Mouse (Mus musculus): ENCODE measurements at regions not wholly inside any gene's neighbourhood (a gene's known extent, or its start where the extent isn't known, plus 50 kb on each side); places are given as distances from the start of the nearest gene placed in this dataset.
"Not testable (repeated sequence)": the region's sequence is repeated elsewhere in the genome, so short reads cannot be mapped to it uniquely, and the experiment has no call there.

- not testable (repeated sequence) for TF ChIP-seq CTCF, EP300 (IDR thresholded peaks at IDR 0.05; ENCODE audit: low read depth)
Measured at GRCm38 (mm10) chr7:87100377-87100776, 104.5 kb downstream of the Vmn2r79 start.
